Mouse (Mus musculus) cerebellum, adult 8-10 months (tissue): Measurements from ENCODE around the gene Eps8.

Experiments
- DNase-seq: peaks from one replicate; pipeline ENCODE4 v3.0.0; 2022

Gene Eps8

GRCm38 (mm10) chr6:137654776-137655175, at the start of gene Eps8:
Eps8 (minus strand) TSS chr6:137654876.
- no peak for DNase-seq

- DNase-seq, result no peak
These were observed 48.8 kb upstream of the Eps8 start for GRCm38 (mm10) chr6:137703431-137703830.

- DNase-seq, result no peak
These were observed 48.2 kb upstream of the Eps8 start for GRCm38 (mm10) chr6:137702918-137703317.

- DNase-seq, result no peak
These were observed 47.5 kb upstream of the Eps8 start for GRCm38 (mm10) chr6:137702186-137702585.

- DNase-seq, result no peak
These were observed 44.8 kb upstream of the Eps8 start for GRCm38 (mm10) chr6:137699434-137699833.

- DNase-seq, result no peak
These were observed 41.9 kb upstream of the Eps8 start for GRCm38 (mm10) chr6:137696445-137697204.

GRCm38 (mm10) chr6:137695046-137695445, 40.4 kb upstream of the Eps8 start:
- DNase-seq, result no peak

DNA sequence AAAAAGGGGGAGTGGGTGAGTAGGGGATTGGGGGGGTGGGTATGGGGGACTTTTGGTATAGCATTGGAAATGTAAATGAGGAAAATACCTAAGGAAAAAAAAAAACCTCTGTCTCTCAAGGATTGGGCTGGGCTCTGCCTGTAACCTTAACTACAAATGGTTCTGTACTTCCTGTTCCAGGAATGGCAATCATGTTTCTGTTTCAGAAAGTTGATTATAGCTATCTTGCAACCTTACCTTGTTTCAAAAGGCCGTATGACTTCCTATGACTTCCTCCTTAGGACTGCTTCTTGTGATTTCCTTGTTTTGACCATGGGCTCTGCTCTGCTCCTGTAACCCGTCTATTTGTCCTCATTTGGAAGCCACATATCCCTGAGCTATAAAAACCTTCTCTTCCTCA, 39.6 kb upstream of the Eps8 start:
- DNase-seq, result no peak

- DNase-seq, result no peak
These were observed 36.0 kb upstream of the Eps8 start for GRCm38 (mm10) chr6:137690550-137691119.

DNA sequence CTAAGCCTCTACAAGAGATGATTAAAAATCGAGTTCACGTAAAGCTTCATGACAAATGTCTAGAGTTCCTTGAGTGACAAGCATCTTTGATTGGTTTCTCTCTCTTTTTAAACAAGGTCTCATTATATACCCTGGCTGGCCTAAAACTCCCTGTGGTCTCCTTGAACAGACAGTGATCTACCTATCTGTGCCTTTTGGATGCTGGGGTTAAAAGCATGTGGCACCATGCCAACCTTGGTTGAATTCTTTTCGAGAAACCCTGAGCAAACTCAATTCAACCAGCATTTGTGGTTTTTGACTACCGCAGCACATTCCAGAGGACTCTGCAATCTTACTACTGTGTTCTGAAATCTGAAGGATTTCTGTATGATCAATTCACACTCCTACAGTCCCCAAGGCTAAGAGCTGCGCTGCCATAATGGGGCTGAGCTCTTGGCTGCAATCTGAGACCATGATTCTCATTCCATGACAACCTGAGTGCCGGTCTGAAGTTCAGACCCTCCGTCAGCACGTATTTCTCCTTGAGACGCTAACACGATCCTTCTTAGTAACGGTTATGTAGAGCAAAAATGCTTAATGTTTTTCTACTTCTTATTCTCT, 33.9 kb upstream of the Eps8 start:
- DNase-seq, result no peak

- DNase-seq, result no peak
These were observed 33.4 kb upstream of the Eps8 start for GRCm38 (mm10) chr6:137688079-137688478.

DNA sequence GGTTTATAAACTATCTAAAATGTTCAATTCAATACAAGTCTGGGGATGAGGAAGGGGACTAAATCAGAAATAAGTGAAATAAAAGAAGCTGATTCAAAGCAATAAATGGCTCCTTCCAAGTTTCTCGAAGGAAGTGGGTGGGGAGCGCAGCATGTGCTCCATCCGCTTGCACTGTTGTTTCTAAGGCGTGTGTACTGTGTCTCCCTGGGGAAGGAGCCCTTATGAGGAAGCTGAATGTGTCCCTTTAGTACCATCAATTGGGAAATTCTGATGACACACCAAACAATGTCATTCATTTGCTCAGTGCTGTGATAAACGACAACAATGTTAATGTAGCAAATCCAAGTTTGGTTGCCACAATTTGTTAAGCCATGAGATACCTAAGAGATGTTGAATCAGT, 33.0 kb upstream of the Eps8 start:
- DNase-seq, result no peak

GRCm38 (mm10) chr6:137682629-137683028, 28.0 kb upstream of the Eps8 start:
- no peak for DNase-seq

DNA sequence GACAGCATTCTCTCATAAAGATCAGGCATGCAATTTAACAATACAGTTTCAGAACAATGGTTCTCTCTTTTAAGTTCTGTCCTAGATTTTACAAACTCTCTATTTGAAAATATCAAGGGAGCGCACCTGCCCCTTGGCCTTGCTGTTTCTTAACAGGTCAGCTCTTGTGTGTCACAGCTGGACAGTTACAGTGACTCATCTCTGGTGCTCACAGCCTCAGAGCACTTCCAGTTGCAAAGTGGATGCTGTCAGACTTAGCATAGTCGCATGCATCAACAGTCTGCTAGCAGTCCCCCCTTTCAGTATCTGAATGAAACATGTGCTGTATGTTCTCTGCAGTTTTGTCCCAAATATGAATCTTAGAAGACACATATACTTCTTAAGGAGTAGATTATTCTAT, 26.3 kb upstream of the Eps8 start:
- no peak for DNase-seq

DNA sequence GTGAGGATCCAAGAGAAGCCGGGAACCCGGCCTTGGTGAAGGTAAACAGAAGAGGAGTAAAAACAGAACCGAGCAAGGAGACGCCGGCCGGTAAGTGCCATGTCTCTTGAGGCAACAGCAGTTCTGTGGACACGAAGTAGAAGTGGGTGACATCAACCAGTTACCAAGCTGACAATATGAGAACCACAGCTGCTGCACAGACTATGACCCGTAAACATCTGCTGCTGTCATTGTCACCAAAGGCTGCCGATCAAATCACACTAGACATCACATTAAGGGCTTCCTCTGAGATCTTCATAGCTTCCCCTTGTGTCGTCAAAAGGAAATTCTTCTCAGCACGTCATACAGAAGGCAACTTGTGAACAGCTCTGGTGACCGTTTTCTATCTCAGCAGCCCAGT, 21.9 kb upstream of the Eps8 start:
- no peak for DNase-seq

- DNase-seq, result no peak
These were observed 20.9 kb upstream of the Eps8 start for GRCm38 (mm10) chr6:137675556-137675955.

DNA sequence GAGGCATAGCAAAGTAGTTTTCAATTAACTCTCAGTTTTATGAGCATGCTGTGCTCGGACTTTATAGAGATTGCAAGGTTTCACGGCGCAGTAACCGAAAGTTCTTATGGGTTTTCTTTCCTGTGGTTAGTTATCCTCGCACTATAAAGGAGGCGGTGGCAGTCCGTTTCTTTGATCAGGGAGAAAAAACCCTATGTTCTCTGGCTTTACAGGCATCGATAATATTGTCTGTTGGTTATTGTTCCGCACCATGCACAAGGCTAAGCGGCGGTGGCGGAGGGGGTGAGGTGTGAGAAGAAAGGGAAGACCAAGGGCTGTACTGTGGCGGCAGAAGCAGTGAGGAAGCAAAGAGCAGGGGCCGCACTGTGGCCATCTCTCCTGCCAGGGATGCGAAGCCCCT, 18.6 kb upstream of the Eps8 start:
- DNase-seq, result no peak

DNA sequence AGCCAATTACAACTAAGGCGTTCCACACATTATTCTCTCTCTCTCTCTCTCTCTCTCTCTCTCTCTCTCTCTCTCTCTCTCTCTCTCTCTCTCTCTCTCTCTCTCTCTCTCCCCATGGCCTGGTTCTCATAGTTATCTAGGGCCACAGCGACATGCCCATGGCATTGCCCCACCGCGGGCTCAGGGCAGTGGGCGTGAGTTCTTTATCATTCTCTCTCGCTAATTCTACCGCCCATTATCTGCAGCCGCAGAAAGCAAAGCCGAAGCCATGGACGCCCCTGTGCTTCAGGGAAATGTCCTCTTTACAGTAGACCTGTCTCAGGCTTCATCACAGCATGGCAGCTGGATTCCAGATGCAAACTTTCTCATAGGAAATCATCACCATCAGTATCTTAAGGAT, 16.9 kb upstream of the Eps8 start:
- no peak for DNase-seq

GRCm38 (mm10) chr6:137670820-137671219, 16.1 kb upstream of the Eps8 start:
- no peak for DNase-seq

DNA sequence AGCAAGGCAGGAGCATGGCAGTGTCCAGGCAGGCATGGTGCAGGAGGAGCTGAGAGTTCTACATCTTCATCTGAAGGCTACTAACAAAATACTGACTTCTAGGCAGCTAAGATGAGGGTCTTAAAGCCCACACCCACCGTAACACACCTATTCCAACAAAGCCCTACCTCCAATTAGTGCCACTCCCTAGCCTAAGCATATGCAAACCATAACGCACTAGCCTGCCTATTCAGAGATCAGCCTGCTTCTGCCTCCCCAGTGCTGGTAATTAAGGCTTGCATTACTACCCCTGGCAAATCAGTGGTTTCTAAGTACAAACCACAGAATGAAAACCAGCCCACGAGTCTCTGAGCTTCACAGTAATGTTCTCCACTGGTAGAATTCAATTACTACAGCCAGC, 15.2 kb upstream of the Eps8 start:
- no peak for DNase-seq

- no peak for DNase-seq
These were observed 14.8 kb upstream of the Eps8 start for GRCm38 (mm10) chr6:137669433-137669832.

DNA sequence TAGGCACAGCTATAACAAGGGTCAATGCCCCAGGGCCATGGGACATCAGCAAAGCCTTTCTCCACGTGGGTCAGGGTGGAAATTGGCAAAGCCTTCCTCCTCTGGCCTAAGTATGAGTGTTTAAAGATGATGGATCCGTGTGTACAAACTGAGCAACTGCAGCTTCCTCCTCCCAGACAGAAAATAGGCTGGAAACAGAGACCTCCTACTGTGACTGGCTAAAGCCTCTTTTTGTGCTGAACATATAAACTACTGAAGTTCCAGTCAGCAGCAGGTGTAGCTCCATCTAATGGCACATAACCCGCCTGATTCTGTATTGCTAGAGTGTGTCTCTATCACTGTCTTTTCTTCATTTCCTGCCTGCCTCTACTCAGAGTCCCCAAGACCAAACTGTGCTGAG, 13.7 kb upstream of the Eps8 start:
- no peak for DNase-seq

DNA sequence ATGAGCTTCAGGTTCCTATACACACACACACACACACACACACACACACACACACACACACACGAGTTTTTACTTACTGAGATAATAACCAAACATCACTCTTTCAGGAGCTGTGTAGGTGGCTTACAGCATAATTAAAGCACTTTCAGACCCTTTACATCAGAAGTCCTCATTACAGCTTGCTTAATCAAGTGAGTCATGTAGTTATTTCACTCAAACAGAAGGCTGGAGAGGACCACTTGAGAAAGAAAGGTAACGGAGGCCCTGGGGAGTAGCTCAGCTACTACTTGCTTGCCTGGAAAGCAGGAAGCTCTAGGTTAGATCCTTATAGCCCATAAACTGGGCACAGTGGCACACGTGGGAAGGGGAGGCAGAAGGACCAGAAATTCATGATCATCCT, 13.0 kb upstream of the Eps8 start:
- no peak for DNase-seq

DNA sequence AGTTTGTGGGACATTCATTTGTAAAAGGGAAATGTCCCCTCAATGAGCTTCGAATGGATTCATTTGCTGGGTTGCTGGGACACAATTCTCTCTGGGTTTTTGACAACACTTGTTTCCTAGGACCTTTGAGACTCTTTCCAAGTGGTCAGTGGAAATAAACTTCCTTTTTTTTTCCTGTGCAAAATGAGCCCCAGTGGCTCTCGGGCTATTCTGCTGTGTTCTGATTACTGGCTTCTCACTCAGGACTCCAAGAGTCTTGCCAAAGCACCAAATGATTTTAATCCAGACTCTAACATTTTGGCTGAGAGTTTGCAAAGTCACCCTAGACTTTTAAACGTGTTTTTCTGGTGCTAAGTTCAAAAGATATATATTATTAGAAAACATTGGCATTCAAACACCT, 10.3 kb upstream of the Eps8 start:
- no peak for DNase-seq
